Mouse (Mus musculus) embryonic facial prominence, embryonic 12.5 days (tissue): ENCODE measurements around the gene Pifo. TPM values are rescaled to one million over a fixed set of nuclear protein-coding genes. Genes with fewer than 3 reads are reported as not detected.

ENCODE experiments used
- polyA plus RNA-seq: library from polyadenylated mRNA; unstranded; fragments of >200 nt; fragmentation: Nextera tagmentation; extraction: Ambion mirVana; gene quantifications from 2 replicates; pipeline ENCODE4 v1.2.1, GENCODE M21; 2016

Gene Pifo
- polyA plus RNA-seq, 1 experiment from 2014 or later, result not detected

Other genes starting within 250 kb of the Pifo start
- gene Rap1a, start 213.3 kb downstream of the Pifo start, polyA plus RNA-seq, result 82.1 and 83.4 TPM in 2 replicates
- gene Adora3, start 143.8 kb downstream of the Pifo start, polyA plus RNA-seq, result 0.26 TPM in 1 of 2 replicates, not detected in the other
- not detected in 2 replicates for gene Tmigd3, start 143.7 kb downstream of the Pifo start, polyA plus RNA-seq
- gene I830077J02Rik, start 82.0 kb downstream of the Pifo start, polyA plus RNA-seq, result 0.33 and 0.46 TPM in 2 replicates
- 114 and 127 TPM in 2 replicates for gene Wdr77, start 55.3 kb downstream of the Pifo start, polyA plus RNA-seq
- gene Atp5f1, start 54.5 kb downstream of the Pifo start, polyA plus RNA-seq, result 419 and 438 TPM in 2 replicates
- 1.6 and 1.9 TPM in 2 replicates for gene Ovgp1, start 40.9 kb downstream of the Pifo start, polyA plus RNA-seq
- not detected in 2 replicates for gene Chil5, start 18.2 kb upstream of the Pifo start, polyA plus RNA-seq
- gene Chia1, start 98.6 kb upstream of the Pifo start, polyA plus RNA-seq, result not detected in 2 replicates
- gene Chil3, start 152.9 kb upstream of the Pifo start, polyA plus RNA-seq, result not detected in 2 replicates
- not detected in 2 replicates for gene Chil4, start 204.9 kb upstream of the Pifo start, polyA plus RNA-seq